Mouse (Mus musculus) stomach, embryonic 14.5 days (tissue): ENCODE results near the gene Rab3c. TPM values are rescaled to one million over a fixed set of nuclear protein-coding genes. Genes with fewer than 3 reads are reported as not detected.

Source experiments
- ATAC-seq: fragments of 200-750 bp; cut with Nextera tagmentation; 2 replicates; pipeline ENCODE4 v1.8.0; 2017; ENCODE audit warnings: low read depth, moderate TSS enrichment; ENCODE audit not compliant: insufficient number of reproducible peaks, insufficient read depth, low FRiP score
- H3K27ac ChIP-seq: fragments of 300-500 bp; sonication (generic); 2 replicates; pipeline ENCODE4 v1.5.1; 2014; ENCODE audit warnings: mild to moderate bottlenecking, low read length, moderate library complexity, mixed read lengths
- H3K27me3 ChIP-seq: fragments of 300-500 bp; sonication (generic); 2 replicates; pipeline ENCODE4 v1.6.1; 2014; ENCODE audit warnings: low read length, control low read depth, mixed read lengths; ENCODE audit not compliant: control insufficient read depth, insufficient read depth
- H3K36me3 ChIP-seq: fragments of 300-500 bp; sonication (generic); 2 replicates; pipeline ENCODE4 v1.6.1; 2014; ENCODE audit warnings: mild to moderate bottlenecking, control low read depth, low read length, moderate library complexity, mixed read lengths; ENCODE audit not compliant: control insufficient read depth, insufficient read depth
- H3K4me1 ChIP-seq: fragments of 300-500 bp; sonication (generic); 2 replicates; pipeline ENCODE4 v1.6.1; 2014; ENCODE audit warnings: low read length, control low read depth, mixed read lengths; ENCODE audit not compliant: control insufficient read depth, insufficient read depth
- H3K4me2 ChIP-seq: fragments of 300-500 bp; sonication (generic); replicated peaks from 2 replicates; pipeline ENCODE4 v1.6.1; 2014; ENCODE audit warnings: low read depth, low read length, control low read depth
- H3K4me3 ChIP-seq: fragments of 300-500 bp; sonication (generic); 2 replicates; pipeline ENCODE4 v1.5.1; 2014; ENCODE audit warnings: low read depth, low read length, control low read depth
- H3K9ac ChIP-seq: fragments of 300-500 bp; sonication (generic); replicated peaks from 2 replicates; pipeline ENCODE4 v1.6.1; 2014; ENCODE audit warnings: low read depth, mild to moderate bottlenecking, control low read depth, low read length, moderate library complexity, mixed read lengths
- H3K9me3 ChIP-seq: fragments of 300-500 bp; sonication (generic); 2 replicates; pipeline ENCODE4 v1.6.1; 2016; ENCODE audit warnings: low read depth, low read length, control low read depth; ENCODE audit not compliant: control insufficient read depth
- WGBS: fragments of 180-500 bp; shearing (Covaris S2); extraction: QIAGEN DNeasy Blood & Tissue Kit; methylation state at CpG from one replicate; pipeline ENCODE4 v1.1.7; 2014; 5-methylcytosine and 5-hydroxymethylcytosine counted together
- polyA plus RNA-seq: library from polyadenylated mRNA; unstranded; fragments of >200 nt; fragmentation: Nextera tagmentation; extraction: Ambion mirVana; gene quantifications from 2 replicates; pipeline ENCODE4 v1.2.1, GENCODE M21; 2014

Rab3c gene
- polyA plus RNA-seq, 1 experiment from 2014 or later, result 5.8 TPM

DNA sequence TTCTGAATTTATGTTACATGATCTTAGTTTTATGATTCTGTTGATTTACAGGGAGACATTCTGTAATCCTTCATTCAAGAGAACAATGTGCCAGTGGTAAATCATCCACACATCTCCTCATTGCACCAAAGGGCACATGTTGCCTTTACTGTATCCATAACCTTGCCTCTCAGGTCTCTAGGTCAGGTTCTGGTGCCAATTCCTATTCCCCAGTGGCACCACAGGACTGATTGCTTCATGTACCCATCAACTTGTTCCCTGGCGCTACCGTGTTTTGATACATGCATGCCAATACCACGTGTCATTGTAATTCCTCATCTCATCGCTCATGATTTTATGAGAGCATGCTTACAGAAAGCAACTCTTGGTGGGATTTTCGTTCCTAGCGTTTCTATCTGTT, 167.1 kb downstream of the Rab3c start:
- no peaks in the 10 kb centered on the region for H3K9me3 ChIP-seq
- 86% methylated on average over 6 of the region's 6 CpGs for WGBS
- no peak overlapping the region for H3K27ac ChIP-seq
- no peaks in the 10 kb centered on the region for H3K27me3 ChIP-seq
- no peak for ATAC-seq
- H3K4me3 ChIP-seq, result no peak overlapping the region
- no peak overlapping the region for H3K4me2 ChIP-seq
- H3K4me1 ChIP-seq, result no peaks in the 10 kb centered on the region
- no peaks in the 10 kb centered on the region for H3K36me3 ChIP-seq
- no peak overlapping the region for H3K9ac ChIP-seq

DNA sequence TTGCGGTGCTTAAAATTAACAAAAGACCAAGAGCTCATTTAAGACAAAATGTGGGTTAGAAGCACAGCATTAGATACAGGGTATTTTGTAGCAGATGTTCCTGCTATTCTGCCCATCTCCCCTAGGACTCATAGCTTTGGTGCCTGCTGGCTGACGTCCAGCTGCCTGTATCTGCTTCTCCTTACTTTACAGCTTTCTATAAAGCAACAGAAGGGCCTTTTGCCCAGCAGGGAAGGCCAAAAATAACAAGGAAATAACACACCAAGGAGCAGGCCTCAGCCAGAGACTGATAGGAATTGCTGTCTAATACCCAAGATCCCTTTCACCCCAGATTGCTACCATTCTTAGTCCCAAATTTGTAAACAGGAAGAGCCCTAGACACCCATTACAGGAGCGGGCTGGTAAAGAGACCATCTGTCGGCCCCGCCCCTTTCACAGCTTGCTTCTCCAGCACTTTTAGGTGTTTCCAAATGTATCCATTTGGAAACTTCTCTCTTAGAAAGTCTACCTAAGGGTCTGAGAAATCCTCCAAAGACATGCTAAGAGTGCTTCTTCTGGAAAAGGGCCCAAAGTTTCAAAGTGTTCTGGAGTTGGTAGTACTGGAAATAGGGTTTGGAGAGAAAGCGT, 183.3 kb downstream of the Rab3c start:
- Histone ChIP-seq H3K4me3 (no peak overlapping the region), H3K4me1 (0 out of 2 replicates have a peak, but pooled peaks cover 3% of the 10 kb centered on the region), H3K9ac (no peak overlapping the region), H3K9me3 (no peaks in the 10 kb centered on the region), H3K36me3 (no peaks in the 10 kb centered on the region), H3K27ac (no peak overlapping the region), H3K4me2 (no peak overlapping the region), H3K27me3 (no peaks in the 10 kb centered on the region)
- no peak for ATAC-seq
- WGBS, result 77% methylated on average over 6 of the region's 6 CpGs

DNA sequence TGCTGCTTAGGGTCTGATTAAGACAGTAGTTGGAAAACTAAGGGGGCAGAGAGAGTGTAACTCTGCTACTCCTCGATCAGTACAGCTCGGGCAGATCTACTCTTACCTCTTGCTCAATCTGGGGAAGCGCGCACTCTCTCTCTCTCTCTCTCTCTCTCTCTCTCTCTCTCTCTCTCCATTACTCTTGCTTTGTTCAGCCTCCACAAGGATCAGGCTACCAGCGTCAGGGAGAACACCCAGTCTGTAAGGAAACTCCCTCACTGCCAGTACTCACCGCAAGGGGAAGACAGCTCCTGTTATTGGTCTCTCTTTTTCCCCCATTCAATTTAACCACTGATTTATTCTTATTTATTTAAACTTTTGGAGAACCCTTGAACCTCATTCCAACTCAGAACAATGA, 185.8 kb downstream of the Rab3c start:
- no peaks in the 10 kb centered on the region for H3K27me3 ChIP-seq
- H3K36me3 ChIP-seq, result no peaks in the 10 kb centered on the region
- no peak overlapping the region for H3K27ac ChIP-seq
- H3K9me3 ChIP-seq, result no peaks in the 10 kb centered on the region
- no peak overlapping the region for H3K4me3 ChIP-seq
- ATAC-seq, result no peak
- no peak overlapping the region for H3K9ac ChIP-seq
- WGBS, result 67% methylated on average over 6 of the region's 6 CpGs
- no peak overlapping the region for H3K4me2 ChIP-seq
- 0 out of 2 replicates have a peak, but pooled peaks cover 3% of the 10 kb centered on the region for H3K4me1 ChIP-seq

DNA sequence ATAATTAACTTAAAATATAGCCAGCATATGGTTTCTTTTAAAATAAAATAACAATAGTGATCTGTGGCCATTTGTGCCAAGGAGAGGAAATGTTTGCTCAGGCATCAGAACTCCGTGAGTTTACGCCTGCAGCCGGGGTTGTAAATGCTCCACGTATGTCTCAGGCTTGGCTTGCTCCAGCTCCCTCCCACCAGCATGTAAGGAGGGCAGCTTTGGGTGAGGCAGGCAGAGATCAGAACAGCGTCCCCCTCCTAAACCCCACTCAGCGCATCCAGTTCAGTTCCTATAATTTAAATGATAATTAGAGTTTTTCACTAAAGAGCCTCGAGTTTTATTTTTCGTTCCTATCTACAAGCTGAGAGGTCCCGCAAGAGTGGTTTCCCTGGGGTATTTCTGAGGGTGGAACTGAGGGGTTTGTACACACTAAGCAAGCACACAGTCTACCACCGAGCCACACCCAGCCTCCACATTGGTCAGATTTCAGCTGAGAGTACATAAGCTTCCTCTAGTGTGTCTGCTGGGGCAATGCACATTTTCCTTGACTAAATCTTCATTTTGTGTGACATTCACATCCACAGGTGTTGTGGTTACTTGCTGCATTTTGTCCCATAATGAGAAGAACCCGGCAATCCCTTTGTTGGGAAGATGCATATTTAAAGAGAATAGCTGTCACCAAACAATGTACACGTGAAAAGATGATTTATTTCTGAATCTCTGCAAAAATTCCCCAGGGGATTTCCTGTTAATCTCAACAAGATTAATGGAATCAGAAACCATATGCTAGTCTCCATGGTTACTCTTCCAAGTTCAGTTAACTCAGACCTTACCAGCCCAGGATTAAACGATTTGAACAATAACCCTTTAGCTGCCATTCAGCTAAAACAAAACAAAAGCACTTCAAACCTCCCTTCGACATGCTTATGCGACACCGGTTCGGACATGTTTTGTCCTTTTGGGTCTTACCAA, 186.8 kb downstream of the Rab3c start:
- no peak overlapping the region for H3K4me3 ChIP-seq
- no peak overlapping the region for H3K9ac ChIP-seq
- no peak overlapping the region for H3K27ac ChIP-seq
- H3K4me2 ChIP-seq, result no peak overlapping the region
- ATAC-seq, result no peak; the same call in 1 of the 2 replicates
- WGBS, result 52% methylated on average over 17 of the region's 17 CpGs
- H3K4me1 ChIP-seq, result 0 out of 2 replicates have a peak, but pooled peaks cover 3% of the 10 kb centered on the region
- no peaks in the 10 kb centered on the region for H3K36me3 ChIP-seq
- H3K27me3 ChIP-seq, result no peaks in the 10 kb centered on the region
- H3K9me3 ChIP-seq, result no peaks in the 10 kb centered on the region

DNA sequence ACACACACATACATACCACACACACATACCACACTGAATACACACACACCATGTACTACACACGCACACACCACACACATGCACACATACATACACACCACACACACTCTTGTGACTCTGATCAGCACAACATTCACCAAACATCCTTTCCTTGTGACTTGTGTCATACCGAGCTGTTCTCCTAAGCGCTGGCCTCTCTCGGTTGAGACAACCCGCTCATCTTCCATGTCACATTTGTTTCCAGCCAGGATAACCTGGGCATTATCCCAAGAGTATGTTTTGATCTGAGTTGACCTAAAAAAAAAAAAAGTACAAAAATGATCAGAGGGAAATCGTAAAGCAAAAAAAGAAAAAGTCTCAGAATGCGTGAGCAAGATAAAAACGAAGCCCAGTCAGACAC, 196.8 kb downstream of the Rab3c start:
- WGBS, result 80% methylated on average over 8 of the region's 8 CpGs
- no peak overlapping the region for H3K27ac ChIP-seq
- no peaks in the 10 kb centered on the region for H3K9me3 ChIP-seq
- H3K4me2 ChIP-seq, result no peak overlapping the region
- no peak for ATAC-seq
- H3K36me3 ChIP-seq, result no peaks in the 10 kb centered on the region
- no peaks in the 10 kb centered on the region for H3K27me3 ChIP-seq
- no peak overlapping the region for H3K4me3 ChIP-seq
- no peak overlapping the region for H3K9ac ChIP-seq
- H3K4me1 ChIP-seq, result no peaks in the 10 kb centered on the region

DNA sequence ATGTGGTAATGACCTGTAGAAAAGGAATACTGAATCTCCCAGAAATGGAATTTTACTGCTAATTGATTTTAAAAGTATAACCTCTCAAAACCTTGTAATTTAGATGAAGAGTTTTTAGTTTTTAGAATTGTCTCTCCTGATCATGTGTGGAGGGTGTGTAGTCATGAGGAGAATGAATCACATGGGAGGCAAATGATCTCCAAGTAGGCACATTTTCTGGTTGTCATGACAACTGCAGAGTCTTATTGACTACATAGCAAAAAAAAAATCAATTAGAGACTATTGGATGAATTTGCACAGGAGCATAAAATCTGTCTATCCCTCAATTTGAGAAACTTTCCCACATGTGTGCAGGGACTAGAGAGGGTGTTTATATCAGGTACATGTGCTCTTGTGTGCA, 199.6 kb downstream of the Rab3c start:
- Histone ChIP-seq H3K27ac (no peak overlapping the region), H3K36me3 (no peaks in the 10 kb centered on the region), H3K4me2 (no peak overlapping the region), H3K4me3 (no peak overlapping the region), H3K4me1 (no peaks in the 10 kb centered on the region), H3K9ac (no peak overlapping the region), H3K27me3 (no peaks in the 10 kb centered on the region), H3K9me3 (no peaks in the 10 kb centered on the region)
- no peak for ATAC-seq

DNA sequence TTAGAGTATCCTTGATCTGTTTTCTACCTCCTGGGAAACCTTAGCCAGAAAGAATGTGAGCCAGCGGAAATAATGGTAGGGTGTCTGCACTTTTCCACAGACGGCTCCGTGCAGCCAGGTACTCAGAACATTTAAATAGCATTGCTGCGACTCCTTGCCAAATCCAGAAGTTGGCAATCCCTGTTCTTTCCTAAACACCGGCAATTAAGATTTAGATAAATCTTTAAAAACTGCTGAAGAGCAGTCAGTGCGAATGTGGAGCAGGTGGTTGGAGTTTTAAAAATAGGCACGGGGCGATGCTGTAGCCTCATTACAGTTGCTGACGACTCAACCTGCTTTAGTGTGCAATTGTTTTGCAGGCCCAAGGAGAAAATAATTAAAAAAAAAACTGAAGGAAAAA, 205.2 kb downstream of the Rab3c start:
- ATAC-seq, result no peak
- no peaks in the 10 kb centered on the region for H3K27me3 ChIP-seq
- H3K27ac ChIP-seq, result no peak overlapping the region
- no peaks in the 10 kb centered on the region for H3K9me3 ChIP-seq
- H3K9ac ChIP-seq, result no peak overlapping the region
- no peaks in the 10 kb centered on the region for H3K4me1 ChIP-seq
- 73% methylated on average over 9 of the region's 9 CpGs for WGBS
- H3K4me2 ChIP-seq, result no peak overlapping the region
- no peak overlapping the region for H3K4me3 ChIP-seq
- H3K36me3 ChIP-seq, result no peaks in the 10 kb centered on the region

DNA sequence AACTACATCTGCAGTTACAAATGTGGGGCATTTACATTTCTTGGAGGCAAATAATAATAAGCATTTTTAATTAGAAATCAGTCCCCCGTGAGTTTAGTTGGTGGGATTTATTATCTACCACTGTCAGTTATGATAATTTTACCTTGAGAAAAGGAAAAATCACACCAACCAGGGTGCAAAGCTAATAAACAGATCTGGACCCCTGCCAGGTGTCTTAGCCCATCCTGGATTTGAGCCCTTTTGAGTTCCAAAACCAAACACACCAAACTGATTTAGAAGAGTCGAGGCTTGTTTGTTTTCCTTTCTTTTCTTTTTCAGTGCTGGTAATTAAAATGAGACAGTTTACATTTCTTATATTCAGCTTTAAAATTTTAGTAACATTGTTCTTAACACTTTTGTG, 206.6 kb downstream of the Rab3c start:
- Histone ChIP-seq H3K4me2 (no peak overlapping the region), H3K9me3 (no peaks in the 10 kb centered on the region), H3K27ac (no peak overlapping the region), H3K36me3 (no peaks in the 10 kb centered on the region), H3K4me3 (no peak overlapping the region), H3K27me3 (no peaks in the 10 kb centered on the region), H3K4me1 (no peaks in the 10 kb centered on the region), H3K9ac (no peak overlapping the region)
- 65% methylated on average over 2 of the region's 2 CpGs for WGBS
- no peak for ATAC-seq
